Mouse (Mus musculus): ENCODE results near the gene Ttc33.
A peak's percentile ranks its signal among the peaks of the same experiment; 100 is the strongest.

The Ttc33 gene

GRCm38 (mm10) chr15:5185366-5186292 is at the start of gene Ttc33:
Gene Ttc33 (plus strand): TSS chr15:5185525.
- peak; percentile 55 to 74 for DNase-seq

GRCm38 (mm10) chr15:5138021-5138856 is 47.1 kb upstream of the Ttc33 start:
- no peak for DNase-seq

- no peak for DNase-seq
Measured at GRCm38 (mm10) chr15:5139366-5139765, 46.0 kb upstream of the Ttc33 start.

- DNase-seq = no peak
Measured at GRCm38 (mm10) chr15:5139863-5140262, 45.5 kb upstream of the Ttc33 start.

DNA sequence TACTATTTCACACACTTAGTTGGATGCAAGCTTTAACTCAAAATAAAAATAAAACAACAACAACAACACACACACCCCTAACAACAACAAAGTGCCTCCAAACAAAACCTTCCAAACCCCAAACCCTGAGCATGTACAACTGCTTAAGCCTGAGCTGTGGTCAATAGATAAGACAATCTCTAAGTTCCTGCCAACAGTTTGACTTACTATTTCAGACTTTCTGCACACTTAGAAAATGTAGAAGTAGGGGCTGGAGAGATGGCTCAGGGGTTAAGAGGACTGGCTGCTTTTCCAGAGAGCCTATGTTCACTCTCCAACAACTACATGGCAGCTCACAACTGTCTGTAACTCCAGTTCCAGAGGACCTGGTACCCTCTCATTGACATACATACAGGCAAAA is 45.0 kb upstream of the Ttc33 start:
- DNase-seq = no peak

GRCm38 (mm10) chr15:5142047-5142446 is 43.3 kb upstream of the Ttc33 start:
- no peak for DNase-seq

- no peak for DNase-seq
Measured at GRCm38 (mm10) chr15:5142714-5143113, 42.6 kb upstream of the Ttc33 start.

DNA sequence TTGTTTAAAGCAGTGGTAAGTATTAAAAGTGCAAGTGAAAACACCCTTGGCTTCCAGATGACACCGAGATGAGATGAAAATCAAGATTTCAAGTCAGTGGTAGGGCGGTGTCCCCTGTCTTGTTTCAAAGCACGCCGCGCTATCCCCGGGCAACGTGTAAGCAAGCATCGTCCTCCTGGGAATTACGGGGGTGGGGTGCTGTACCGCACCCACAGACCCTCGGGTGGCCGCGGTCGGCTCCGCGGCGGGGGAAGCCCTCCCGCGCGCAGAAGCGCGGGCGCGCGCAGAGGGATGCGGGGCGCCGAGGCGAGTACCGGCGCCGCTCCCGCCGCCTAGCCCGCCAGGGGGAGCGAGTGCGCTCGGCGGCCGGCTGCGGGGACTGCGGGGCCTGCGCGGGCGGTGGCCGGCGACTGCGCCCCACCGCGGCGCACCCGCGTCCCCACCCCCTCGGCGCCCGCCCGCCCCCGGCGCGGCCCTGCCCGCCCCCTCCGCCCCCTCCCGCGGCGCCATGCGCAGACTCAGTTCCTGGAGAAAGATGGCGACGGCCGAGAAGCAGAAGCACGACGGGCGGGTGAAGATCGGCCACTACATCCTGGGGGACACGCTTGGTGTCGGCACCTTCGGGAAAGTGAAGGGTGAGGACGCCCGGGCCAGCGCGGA is 41.8 kb upstream of the Ttc33 start, which contains the start of gene Prkaa1:
Gene Prkaa1 (plus strand): TSS at position 501 of the 660 bp plus-strand sequence.
- DNase-seq = peak; percentile 62 to 65

- DNase-seq = peak in 1 of 2 experiments; percentile 66
Measured at GRCm38 (mm10) chr15:5144021-5144778, 41.1 kb upstream of the Ttc33 start.

DNA sequence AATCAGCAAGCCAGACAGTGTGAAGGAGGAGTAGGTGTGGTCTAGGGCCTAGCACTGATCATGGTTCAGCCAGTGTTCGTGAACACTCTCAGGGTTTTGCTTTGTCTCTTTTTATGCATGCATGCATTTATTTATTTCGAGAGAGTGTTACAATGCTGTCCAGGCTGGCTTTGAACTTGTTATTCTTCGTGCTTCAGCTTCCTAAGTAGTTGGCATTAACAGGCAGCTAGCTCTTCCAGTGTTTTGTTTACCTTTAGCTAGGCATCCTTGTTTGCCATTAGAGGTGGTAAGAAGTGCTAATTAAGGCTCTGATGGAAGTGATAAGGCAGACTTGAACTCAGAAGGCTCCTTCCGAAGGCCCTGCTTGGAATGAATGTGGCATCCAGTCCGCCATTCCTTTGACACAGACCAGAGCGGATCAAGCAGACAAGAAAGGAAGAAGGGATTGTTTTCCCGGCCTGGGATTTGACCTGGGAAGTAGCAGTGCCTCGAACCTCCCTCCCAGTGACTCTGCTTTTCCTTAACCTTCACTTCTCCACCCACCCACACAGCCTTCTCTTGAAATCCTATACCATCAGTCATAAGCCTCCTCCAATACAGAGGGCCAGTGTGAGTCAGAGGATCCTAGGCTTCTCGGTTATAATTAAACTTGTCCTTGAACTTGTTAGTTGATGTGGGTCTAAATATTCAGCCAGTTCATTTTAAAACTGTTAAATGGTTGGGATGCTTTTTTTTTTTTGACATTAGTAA is 40.0 kb upstream of the Ttc33 start:
- DNase-seq = no peak

DNA sequence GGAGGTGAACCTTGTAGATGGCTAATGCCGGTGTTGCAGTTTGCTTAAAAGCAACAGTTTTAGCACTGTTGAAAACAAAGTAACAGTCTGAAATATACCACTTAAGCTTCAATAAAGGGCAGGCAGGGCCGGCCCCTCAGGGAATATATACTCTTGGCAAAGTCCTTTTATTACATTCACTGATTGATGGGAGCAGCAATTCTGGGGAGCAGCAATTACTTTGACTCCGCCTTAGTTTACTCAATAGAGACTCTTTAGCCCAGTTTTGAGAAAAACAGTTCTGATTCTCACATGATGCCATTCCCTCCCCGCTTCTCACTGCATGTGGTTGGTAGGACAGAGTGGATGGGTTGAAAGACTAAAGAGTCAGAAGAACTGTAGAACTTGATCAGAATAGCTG is 36.1 kb upstream of the Ttc33 start:
- DNase-seq = no peak

GRCm38 (mm10) chr15:5152171-5152570 is 33.2 kb upstream of the Ttc33 start:
- no peak for DNase-seq

DNA sequence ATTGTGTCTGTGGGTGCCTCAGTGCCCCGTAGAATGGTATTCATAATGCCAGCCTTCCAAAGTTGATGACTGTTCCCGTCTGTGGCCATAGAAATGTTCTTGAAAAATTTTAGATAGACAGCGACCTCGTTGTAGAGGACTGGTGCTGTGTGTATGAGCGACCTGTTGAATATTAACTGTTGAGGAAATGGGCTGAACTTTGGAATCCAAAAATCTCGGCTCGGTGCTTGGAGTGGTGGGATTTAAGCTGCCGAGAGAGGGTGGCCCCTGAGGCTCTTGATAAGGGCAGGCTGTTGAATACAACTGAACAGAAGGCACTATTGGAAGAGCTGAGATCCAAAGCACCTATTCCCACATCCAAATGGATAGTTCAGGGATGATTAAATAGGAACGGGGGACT is 30.7 kb upstream of the Ttc33 start:
- DNase-seq = no peak

DNA sequence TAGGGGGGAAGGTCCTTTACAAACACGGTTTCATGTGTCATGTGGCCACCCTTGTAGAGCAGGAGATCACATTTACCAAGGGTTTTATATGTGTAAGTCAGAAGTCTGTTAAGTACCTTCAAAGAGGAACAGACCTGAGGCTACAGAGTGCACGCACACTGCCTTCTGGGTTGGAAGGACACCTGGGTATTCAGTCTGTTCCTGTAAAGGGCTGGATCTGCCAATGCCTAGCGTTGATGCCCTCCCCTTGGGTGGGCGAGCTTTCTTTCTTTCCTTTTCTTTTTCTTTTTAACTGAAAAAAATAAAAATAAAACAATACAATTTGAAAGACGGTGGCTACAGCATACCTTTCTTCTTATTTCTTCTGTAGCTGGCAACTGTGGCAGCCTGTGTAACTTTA is 30.2 kb upstream of the Ttc33 start:
- no peak for DNase-seq

DNA sequence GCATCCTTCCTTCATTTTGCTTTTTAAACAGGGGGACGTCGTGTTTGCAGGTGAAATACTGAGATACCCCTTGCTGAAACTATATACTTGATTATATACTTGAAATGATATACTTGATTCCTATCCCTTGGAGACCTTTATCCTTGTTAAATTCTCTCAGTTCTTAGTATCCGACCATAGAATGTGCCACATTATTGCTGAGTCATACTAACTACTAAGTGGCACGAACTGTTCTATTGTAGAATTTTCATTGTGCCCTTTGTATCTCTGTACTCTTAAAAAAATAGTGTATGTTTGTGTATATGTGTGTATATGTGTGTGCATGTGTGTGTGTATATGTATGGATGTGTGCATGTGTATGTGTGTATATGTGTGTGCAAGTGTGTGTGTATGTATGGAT is 29.0 kb upstream of the Ttc33 start:
- DNase-seq = no peak

GRCm38 (mm10) chr15:5157386-5157785 is 27.9 kb upstream of the Ttc33 start:
- DNase-seq = no peak

GRCm38 (mm10) chr15:5158827-5159226 is 26.5 kb upstream of the Ttc33 start:
- no peak for DNase-seq

DNA sequence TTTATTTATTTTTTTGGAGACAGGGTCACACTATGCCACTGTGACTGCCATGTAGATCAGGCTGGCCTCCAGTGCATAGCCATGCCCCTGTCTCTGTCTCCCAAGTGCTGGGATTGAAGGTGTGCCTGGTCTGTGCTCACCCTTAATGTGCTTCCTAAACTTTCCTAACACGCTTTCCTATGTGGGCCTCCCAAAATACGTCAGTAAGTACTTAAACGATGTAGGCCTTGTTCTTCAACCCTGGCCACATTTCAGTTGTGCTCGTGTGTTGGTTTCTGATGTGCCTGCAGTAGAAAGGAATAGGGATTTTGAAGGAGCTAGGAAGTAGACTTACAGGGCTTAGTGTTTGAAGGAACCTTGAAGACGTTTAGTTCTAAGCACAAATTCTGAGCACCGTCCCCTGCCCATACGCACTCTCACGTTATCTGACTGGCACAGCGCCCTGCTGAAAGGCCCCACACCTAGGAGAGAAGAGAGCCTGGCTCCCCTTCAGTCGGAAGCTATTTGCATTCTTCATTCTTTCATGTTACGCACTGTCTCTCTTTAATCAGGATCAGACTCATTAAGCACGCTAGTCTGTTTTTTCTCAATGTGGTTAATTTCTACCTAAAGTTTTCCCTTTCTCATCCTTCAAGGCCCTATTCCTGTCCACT is 20.1 kb upstream of the Ttc33 start:
- DNase-seq = no peak

- no peak for DNase-seq
Measured at GRCm38 (mm10) chr15:5173217-5173820, 12.0 kb upstream of the Ttc33 start.

GRCm38 (mm10) chr15:5184668-5185330 is 526 bp upstream of the Ttc33 start:
- no peak for DNase-seq
